Mouse (Mus musculus) cerebellum, postnatal 25 days (tissue): ENCODE measurements around the gene Lefty1.
"Not testable (repeated sequence)": the region's sequence is repeated elsewhere in the genome, so short reads cannot be mapped to it uniquely, and the experiment has no call there.

Experiments
- DNase-seq, 2 experiments: peaks; one replicate each; pipeline ENCODE4 v3.0.0; 2021; ENCODE audit warnings: mixed read lengths in 2 of 2

The Lefty1 gene

DNA sequence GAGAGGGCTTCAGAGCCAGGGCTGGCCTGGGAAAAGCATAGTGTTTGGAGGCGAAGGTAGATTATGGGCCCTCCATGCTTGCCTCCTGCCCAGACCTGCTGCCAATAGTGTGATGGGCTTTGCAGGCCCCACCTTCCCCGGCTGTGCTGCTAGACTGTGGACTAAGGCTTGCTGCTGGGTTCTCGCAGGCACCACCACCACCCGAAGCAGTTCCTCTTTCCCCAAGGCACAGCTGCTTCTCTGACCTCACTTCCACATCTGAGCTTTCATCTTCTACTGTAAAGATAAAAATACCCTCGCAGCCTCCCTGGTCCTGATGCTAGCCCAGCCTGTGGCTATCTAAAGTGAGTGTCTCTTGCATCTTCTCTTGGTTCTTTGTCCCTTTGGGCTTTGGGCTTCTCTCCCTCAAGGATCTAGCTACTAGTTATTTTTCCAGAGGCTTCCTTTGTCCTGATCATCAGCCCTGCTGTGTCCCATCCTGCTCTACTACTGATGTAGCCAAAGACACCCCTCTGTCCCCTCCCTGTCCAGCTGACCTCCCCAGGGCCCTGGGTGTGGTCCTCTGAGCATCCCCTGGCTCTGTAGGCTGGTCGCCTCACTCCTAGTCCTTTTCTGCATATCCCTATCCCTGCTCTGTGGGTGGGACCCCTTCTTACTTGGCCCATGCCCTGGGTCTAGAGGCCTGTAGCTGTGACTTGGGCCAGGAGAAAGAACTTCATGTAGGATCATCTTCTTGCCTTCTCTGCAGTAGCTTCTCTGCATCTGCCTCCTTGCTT is 12.4 kb upstream of the Lefty1 start:
- DNase-seq: no peak

DNA sequence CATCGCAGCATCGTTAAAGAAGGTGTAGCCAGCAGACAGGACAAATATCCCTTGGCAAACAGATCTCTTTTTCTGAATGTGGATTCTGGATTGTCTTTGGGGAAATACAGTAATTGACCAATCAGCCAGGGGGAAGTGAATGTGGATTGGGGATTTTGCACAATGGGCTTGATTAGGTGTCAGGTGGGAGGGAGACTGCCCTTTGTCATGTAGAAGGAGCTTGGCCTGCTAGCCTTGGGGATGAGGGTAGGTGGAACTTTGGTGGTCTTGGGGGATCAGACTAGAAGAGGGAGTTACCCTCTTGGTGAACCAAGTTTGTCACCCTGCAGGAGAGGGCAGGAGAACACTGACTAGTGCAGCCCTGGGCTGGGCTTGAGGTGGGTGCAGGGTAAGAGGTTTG is 10.1 kb upstream of the Lefty1 start:
- DNase-seq: no peak

DNA sequence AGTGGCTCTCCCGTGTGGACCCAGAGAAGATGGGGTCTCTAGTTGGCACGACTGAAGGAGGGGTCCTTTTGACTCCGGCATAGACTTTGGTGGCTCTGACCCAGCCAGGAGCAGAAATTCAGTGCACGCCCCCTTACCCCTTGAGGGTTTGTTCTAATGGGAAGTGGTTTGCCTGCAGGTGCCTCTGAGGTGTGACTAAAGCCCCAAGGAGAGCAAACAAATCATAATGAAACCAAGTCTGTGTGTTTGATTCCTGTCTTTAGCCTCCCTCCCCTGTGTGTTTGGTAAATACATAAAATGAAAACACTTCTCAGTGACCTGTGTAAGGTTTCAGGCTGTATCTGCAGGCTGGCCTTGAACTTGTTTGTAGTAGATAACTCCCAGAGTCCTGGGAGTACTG is 8.5 kb upstream of the Lefty1 start:
- no peak for DNase-seq

DNA sequence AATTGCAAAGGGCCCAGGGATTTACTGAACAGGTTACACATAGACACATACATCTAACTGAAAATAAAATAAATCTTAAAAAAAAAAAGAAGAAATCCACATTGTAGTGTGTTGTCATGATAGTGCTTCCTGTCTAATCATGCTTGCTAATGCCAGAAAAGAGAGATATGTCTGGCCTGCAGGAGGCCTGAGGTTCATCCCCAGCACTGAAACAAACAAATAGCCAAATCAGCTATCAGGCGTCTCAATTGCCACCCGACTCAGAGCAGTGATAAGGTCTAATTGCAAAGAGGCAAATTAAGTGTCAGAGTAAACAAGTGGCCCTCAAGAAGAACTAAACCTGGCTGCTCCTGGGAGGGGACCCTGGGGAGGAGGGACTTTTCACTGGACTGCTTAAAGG is 5.2 kb upstream of the Lefty1 start:
- DNase-seq: no peak

DNA sequence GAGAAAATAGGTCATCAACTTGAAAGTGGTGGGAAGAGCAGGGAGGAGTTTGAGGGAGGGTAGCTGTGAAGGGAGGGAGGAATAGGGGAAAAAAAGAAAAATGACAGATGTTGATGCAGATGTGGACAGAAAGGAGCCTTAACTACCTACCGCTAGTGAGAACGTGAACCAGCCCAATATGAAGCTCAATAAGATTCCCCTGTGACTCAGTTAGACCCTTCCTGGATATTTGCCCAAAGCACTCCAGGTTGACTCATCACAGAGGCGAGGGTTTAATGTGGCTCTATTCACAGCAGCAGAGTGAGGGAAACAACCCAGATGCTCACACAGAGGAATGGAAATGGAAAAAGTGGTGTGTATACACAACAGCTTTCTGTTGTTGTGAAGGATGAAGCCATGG is 3.7 kb upstream of the Lefty1 start:
- DNase-seq: no peak

DNA sequence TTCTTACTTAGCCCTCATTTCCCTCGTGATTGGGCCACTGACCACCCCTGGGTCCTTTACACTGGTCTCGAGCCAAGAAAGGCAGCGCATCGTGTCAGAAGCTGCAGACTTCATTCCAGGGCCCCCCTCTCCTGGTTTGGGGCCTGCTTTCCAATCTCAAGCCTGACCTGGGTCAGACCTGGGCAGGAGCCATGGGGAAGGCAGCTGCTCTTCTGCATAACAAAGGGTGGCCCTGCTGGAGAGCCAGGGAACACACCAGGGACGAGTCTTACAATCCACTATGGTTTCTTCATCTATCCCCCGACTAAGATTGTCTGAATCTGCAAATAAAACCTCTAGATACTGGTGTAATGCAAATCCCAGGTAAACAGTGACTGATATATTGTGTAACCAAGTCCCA is 1.2 kb upstream of the Lefty1 start:
- DNase-seq: no peak

DNA sequence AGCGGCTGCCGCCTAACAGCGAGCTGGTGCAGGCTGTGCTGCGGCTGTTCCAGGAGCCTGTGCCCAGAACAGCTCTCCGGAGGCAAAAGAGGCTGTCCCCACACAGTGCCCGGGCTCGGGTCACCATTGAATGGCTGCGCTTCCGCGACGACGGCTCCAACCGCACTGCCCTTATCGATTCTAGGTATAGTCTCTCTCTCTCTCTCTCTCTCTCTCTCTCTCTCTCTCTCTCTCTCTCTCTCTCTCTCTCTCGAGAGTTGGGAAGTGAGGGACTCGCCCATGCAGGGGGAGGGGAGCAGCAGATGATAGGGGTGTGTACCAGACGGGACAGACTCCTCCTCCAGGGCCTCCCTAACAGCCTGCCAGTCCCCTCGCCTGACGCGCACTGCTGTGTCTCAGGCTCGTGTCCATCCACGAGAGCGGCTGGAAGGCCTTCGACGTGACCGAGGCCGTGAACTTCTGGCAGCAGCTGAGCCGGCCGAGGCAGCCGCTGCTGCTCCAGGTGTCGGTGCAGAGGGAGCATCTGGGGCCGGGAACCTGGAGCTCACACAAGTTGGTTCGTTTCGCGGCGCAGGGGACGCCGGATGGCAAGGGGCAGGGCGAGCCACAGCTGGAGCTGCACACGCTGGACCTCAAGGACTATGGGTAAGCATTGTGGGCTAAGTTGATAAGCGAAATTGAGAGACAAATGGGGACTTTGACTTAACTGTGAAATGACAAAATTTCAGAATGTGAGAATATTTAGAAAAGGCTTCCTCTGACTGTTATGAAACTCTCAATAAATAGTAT is 2.0 kb downstream of the Lefty1 start:
- not testable (repeated sequence) for DNase-seq

DNA sequence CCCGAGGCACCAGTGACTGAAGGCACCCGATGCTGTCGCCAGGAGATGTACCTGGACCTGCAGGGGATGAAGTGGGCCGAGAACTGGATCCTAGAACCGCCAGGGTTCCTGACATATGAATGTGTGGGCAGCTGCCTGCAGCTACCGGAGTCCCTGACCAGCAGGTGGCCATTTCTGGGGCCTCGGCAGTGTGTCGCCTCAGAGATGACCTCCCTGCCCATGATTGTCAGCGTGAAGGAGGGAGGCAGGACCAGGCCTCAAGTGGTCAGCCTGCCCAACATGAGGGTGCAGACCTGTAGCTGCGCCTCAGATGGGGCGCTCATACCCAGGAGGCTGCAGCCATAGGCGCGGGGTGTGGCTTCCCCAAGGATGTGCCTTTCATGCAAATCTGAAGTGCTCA is 2.8 kb downstream of the Lefty1 start:
- not testable (repeated sequence) for DNase-seq

DNA sequence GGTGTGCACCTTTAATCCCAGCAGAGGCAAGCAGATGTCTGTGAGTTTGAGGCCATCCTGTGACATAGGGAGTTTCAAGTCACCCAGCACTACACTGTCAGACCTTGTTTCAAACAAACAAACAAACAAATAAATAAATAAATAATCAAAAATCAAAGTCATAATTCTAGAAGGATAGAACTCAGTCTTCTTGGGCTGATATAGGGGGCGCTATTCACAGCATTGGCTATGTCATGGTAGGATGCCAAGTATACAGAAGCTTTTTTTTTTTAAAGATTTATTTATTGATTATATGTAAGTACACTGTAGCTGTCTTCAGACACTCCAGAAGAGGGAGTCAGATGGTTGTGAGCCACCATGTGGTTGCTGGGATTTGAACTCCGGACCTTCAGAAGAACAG is 4.0 kb downstream of the Lefty1 start:
- DNase-seq: not testable (repeated sequence)

DNA sequence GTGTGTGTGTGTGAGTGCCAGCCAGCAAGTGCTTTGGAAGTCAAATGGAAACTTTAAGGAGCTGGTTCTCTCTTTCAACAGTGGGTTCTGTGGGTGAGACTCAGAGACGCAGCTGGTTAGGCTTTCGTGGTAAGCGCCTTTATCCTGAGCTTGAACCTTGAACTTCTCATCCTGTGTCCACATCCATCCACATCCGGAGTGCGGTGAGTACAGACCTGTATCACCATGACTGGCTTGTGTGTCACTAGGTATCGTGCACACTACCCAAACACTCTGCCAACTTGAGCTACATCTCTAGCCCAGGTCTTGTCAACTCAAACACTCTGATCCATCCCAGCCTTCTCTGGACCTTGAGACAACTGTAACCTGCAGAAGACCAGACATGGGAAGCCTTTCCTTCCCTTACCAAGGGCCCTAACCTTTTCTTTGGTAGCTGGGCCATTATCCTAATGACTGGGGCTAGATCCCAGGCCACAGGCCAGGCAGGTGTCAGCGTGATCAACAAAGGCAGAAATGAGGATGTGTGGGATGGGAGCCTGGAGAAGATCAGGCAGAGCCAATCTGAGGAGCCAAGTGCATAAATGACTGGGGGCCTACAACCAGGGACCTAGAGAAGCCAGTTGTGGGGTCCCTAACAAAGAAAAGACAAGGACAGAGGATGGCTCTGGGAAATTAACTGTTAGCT is 6.1 kb downstream of the Lefty1 start:
- DNase-seq: no peak

DNA sequence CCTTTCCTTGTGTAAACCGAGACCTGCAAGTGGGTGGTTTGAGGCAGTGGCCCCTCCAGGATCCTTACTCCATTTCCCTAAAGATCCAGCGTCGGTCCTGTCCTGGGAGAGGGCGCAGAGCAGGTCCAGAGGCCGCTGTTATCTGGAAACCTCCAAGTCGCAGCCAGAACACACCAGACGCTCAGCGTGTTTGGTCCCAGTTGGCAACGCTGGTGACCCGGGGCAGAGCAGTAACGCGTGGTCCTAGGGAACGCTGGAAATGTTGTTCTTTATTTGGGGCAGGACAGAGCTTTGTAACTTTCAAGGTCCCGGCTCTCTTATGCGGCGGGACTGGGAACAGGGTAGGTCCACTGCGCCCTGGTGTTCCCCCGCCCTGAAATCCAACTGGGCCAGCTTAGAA is 6.9 kb downstream of the Lefty1 start:
- DNase-seq: no peak

DNA sequence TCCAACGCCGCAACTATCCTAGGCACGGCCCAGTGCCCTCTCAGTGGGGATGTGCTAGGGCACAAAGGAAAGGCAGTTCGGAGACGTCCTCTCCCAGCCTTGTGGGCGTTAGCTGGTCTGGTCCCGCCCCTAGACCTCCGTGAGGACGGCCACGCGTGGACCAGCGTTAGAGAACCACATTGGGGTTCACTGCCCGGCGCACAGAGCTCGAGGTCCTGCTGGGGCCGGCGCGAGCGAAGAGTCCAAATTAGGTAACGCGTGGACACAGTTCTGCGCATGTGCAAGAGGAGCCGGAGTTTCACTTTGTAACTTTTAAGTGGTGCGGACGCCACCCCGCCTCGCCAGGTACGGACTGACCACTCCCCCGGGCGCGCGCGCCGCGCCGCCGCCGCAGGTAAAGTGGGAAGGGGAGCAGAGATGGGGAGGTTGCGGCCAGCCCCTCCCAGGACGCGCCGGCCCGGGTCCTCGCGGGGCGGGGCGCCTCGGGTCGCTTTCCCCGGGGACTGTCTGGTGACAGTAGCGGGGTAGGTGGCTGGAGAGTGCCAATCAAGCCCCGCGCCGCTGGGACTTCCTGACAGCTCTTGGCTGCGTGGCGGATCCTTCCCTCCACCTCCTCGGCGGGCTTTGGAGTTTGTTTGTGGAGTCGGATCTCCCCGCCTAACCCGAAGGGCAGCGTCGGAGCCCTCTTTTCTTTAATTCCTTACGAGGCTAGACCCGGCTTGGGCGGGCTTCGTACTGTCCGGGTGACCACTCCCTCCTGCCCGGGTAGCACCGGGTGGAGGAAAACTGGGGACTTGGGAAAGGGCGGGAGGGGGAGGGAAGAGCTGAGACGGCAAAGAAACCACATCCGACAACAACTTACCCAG is 7.6 kb downstream of the Lefty1 start, which contains the start of gene Tmem63a:
Gene Tmem63a, plus strand, starts transcription at position 179 of the 866 bp plus-strand sequence.
- peak; percentile 27 to 47 for DNase-seq

DNA sequence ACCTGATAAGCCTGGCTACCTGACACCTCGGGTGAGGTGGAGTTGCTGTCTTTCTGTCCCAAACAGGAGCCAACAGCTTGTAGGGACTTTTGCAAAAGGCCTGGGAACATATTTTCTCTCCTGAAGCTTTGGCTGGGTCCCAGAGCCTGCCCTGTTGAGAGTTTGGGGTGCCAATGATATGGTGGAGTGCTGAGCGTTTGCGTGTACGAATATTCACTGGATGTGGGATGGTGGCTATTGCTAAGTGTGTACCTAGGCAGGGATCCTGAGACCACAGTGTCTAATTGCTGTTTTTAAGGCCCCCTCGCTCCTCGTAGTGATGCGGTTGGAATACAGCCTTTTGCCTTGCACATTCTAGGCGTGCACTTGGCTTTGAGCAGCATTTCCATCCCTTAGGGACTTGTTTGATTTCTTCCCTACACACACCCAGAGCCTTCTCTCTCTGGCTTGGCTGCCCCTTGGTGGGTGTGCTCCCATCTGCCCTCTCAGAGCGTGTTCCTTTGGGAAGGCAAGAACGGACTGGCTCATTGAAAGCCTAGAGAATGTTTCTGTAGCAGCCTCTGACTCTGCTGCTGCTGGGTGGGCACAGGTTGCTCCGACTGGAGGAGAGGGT is 8.3 kb downstream of the Lefty1 start:
- DNase-seq: no peak

DNA sequence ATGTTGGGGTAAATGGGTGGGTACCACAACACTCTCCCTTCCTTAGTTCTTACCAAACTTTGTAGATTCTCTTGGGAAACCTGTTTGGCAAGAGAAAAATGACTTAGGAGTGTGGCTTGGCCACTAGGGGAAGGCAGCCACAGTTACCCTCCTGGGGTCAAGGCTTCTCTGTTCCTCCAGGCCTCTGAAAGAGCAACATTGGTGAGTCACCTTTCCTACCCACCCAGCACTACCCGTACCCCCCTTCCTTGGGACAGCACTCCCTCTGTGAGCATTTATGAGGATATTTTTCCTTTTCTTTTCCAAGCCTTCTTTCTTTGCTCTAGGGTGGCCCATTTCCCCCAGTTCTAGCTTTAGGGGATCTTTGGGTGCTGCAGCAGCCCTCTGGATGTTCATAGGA is 9.1 kb downstream of the Lefty1 start:
- no peak for DNase-seq

DNA sequence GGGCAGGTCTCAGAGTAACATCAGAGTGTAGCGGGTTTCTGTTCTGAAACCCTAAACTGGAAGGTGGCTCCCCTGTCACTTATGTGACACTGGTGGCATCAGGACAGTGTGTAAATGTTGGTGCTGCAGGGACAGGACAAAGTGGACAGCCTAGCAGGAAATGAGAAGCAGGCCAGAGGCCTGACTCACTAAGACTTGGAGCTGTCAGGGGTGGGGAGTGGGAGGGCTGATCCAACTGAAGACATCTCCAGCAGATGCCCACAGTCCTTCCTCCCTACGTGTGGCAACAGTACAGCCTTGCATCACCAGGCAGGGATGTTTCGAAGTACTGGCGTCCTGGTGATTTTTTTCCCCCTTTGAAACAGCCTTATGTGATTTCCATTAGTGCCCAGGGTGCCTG is 9.7 kb downstream of the Lefty1 start:
- DNase-seq: no peak

DNA sequence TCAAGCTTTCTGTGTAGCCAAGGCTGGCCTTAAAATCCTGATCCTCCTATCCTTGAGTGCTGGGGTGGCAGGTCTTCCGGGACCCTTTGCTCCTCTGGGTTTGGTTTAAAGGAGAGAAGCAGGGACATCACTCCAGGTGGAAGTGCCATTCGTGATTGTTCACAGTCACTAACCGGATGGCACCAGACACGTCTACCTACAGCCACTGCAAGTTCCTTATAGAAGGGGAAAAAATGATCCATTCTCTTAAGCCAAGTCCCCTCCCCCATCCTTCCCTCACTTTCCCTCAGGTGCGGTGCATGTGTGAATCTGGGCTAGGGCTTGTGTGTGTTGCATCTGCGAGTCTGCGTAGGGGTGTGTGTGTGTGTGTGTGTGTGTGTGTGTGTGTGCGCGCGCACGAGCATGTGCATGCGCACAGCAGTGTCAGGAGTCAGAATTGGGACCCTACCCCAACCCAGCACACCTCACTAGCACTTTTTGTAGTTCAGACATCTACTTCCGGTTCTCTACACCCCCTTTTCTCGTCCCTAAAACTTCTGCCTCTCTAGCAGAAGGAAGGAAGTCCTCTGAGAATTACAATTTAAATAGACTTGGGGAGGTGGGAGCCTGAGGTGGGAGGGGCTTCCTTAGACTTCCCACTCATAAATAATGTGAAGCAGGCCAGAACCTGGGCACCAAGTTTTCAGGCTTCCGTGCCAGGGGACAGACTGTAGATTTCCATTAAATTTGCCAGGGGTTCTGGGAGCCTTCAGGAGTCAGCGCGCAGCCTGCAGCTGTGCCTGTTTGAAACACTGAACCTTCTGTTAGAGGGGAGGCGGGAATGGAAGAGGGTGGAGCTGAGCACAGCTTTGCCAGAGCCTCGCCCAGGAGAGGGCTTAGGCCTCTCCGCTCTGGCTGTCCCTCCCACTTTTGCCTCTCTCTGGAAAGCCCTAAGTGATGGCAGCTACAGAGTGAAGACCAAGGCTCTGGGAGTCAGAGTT is 10.5 kb downstream of the Lefty1 start:
- peak in 1 of 2 experiments; percentile 18 for DNase-seq

DNA sequence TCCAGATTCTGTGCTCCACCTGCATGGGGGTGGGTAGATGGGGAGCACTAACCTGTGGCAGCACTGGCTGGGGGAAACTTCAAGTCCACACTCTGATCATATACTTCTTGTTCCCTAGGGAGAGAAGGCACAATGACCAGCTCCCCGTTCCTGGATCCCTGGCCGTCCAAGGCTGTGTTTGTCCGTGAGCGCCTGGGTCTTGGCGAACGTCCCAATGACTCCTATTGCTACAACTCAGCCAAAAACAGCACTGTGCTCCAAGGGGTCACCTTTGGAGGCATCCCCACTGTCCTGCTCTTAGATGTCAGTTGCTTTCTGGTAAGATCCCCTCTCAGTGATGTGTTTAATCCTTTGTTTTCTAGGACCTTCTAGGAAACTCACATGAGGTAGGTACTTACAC is 11.6 kb downstream of the Lefty1 start:
- no peak for DNase-seq

DNA sequence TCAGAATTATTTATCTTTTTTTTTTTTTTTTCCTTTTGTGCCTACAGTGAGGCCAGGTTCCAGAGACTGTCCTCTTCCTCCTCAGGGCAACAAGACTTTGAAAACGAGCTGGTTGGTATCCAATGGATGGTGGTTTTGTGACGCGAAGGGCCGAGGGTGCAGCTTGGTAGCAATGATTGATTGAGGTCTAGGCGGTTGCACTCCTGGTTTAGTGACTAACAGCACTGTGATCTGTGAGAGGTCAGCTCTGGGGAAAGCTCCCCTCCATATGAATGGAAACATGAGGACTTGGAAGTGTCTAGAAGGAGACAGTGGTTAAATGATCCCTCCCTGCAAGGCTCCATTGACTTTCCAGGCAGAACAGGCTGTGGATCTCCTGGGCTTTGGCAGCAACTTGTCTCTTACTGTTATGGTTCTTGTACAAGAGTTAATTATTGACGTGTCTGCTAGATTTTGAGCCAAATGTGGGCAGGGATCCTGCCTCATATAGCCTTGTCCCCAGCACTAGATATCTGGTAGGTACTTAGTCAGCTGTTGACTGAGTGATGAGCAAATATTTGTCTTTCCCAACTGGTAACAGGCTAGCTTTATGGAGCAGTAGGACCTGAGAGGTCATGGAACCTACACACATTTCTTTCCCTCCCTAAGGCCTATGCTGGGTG is 17.4 kb downstream of the Lefty1 start:
- no peak for DNase-seq

DNA sequence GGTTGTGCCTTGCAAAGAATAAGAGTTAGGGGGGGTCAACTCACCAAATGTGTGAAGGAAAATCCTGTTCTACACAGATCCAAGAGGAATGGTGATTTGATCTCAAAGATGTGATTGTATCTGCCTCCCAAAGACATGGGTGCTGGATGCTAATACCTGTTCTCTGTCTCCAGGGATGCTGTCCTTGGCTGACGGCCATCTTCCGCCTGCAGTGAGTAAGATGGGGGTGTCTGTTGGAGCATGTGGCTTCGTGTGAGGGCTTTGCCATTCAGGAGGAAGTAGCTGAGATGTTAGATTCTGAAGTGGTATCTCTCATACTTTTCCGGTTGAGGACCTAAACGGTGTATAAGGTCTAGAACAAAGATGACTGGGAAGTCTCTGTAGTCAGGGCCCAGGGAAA is 18.0 kb downstream of the Lefty1 start:
- no peak for DNase-seq

DNA sequence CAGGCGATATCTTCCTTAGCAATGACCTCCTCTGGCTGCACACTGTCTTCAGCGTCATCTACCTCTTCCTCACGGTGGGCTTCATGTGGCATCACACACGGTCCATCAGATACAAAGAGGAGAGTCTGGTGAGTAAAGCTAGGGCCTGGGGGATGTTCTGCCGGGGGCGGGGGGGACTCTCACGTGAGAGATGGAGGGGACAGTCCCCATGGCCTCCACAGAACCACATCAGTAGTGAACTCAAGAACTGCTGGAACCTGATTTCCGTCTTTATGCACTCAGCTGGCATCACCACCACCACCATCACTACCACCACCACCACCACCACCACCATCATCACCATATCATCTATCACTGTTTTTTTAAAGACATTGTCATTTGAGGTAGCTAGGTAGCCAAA is 21.6 kb downstream of the Lefty1 start:
- DNase-seq: no peak
